Mouse (Mus musculus): ENCODE data around the gene Hnrnph2. TPM values are rescaled to one million over a fixed set of nuclear protein-coding genes. Genes with fewer than 3 reads are reported as not detected.

The Hnrnph2 gene
- polyA plus RNA-seq, 1 experiment from 2014 or later, result 146 TPM

GRCm38 (mm10) chrX:134632710-134633109 is 31.7 kb downstream of the Hnrnph2 start:
- Histone ChIP-seq H3K27me3 (ENCODE audit: control insufficient read depth, insufficient read depth, low read length) (no peaks in the 10 kb centered on the region), H3K4me2 (ENCODE audit: low read depth, low read length) (no peak overlapping the region), H3K4me3 (ENCODE audit: low read length) (no peak overlapping the region), H3K9me3 (replicated peaks; ENCODE audit: control insufficient read depth, low read length) (no peaks in the 10 kb centered on the region), H3K36me3 (ENCODE audit: control insufficient read depth, insufficient read depth) (no peaks in the 10 kb centered on the region), H3K27ac (ENCODE audit: low read length) (no peak overlapping the region), H3K9ac (ENCODE audit: low read length) (no peak overlapping the region), H3K4me1 (ENCODE audit: control insufficient read depth, insufficient read depth, low read length) (no peaks in the 10 kb centered on the region)
- 83% methylated on average over 5 of the region's 5 CpGs for WGBS
- no peak for ATAC-seq (replicated peaks; ENCODE audit: extremely low read depth, insufficient read depth, low FRiP score)

DNA sequence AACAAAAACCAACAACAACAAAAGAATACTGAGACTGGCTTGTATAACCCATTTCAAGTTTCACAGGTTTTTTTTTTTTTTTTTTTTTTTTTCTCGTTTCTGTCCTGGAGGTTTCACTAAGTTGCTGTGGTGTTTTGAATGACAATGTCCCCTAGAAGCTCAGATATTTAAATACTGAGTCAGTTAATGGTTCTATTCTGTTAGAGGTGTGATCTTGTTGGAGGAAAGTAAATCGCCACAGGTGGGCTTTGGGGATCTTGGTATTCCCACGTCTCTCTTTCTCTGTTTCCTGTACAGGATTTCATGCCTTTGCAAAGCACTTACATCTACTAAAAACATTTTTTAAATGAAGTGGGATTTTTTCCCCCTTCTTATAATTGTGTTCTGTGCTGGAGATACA is 34.1 kb downstream of the Hnrnph2 start:
- Histone ChIP-seq H3K9ac (ENCODE audit: low read length) (no peak overlapping the region), H3K4me3 (ENCODE audit: low read length) (no peak overlapping the region), H3K27me3 (ENCODE audit: control insufficient read depth, insufficient read depth, low read length) (no peaks in the 10 kb centered on the region), H3K4me1 (ENCODE audit: control insufficient read depth, insufficient read depth, low read length) (no peaks in the 10 kb centered on the region), H3K4me2 (ENCODE audit: low read depth, low read length) (no peak overlapping the region), H3K36me3 (ENCODE audit: control insufficient read depth, insufficient read depth) (no peaks in the 10 kb centered on the region), H3K27ac (ENCODE audit: low read length) (no peak overlapping the region), H3K9me3 (replicated peaks; ENCODE audit: control insufficient read depth, low read length) (no peaks in the 10 kb centered on the region)
- no peak for ATAC-seq (replicated peaks; ENCODE audit: extremely low read depth, insufficient read depth, low FRiP score)
- WGBS, result 54% methylated on average over 3 of the region's 3 CpGs

GRCm38 (mm10) chrX:134635860-134636259 is 34.9 kb downstream of the Hnrnph2 start:
- Histone ChIP-seq H3K36me3 (ENCODE audit: control insufficient read depth, insufficient read depth) (no peaks in the 10 kb centered on the region), H3K27ac (ENCODE audit: low read length) (no peak overlapping the region), H3K4me1 (ENCODE audit: control insufficient read depth, insufficient read depth, low read length) (no peaks in the 10 kb centered on the region), H3K4me2 (ENCODE audit: low read depth, low read length) (no peak overlapping the region), H3K27me3 (ENCODE audit: control insufficient read depth, insufficient read depth, low read length) (no peaks in the 10 kb centered on the region; the same call in 1 of the 2 replicates), H3K9me3 (replicated peaks; ENCODE audit: control insufficient read depth, low read length) (no peaks in the 10 kb centered on the region), H3K9ac (ENCODE audit: low read length) (no peak overlapping the region), H3K4me3 (ENCODE audit: low read length) (no peak overlapping the region)
- 54% methylated on average over 3 of the region's 3 CpGs for WGBS
- no peak for ATAC-seq (replicated peaks; ENCODE audit: extremely low read depth, insufficient read depth, low FRiP score)

DNA sequence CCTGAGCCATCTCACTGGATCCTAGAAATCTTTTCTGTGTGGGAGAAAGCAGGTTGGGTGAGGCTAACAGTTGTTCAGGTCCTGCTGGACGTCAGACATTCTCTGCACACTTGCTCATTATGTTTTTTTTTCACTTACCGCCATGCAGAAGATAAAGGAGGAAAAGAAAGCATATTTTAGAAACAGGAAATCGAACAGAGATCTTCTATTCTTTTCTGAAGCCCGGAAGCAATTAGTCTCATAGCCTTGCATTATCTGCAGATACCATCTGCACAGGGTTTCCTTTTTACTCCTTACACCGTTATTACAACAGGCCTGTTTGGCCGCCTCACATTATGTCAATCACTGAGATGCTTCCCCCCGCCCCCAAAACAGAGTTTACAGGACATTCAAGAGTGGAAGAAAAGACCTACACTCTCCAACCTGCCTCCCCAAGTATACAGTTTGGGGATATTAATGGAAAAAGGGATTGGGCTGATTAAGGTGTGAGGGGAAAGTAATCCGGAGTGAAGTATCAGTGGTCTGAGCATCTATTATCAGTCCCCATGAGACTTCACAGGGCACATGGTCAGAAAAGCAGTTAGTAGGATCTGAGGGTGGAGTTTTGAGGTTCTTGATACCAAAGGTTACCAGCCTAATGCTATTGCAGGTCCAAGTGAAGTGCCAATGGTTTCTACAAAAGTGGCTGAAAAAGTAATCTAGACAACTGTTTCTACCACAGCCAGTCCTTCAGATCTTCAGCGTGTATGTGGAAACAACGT is 40.2 kb downstream of the Hnrnph2 start:
- Histone ChIP-seq H3K4me1 (ENCODE audit: control insufficient read depth, insufficient read depth, low read length) (no peaks in the 10 kb centered on the region), H3K4me3 (ENCODE audit: low read length) (no peak overlapping the region), H3K27ac (ENCODE audit: low read length) (no peak overlapping the region; the same call in 1 of the 2 replicates), H3K4me2 (ENCODE audit: low read depth, low read length) (no peak overlapping the region), H3K9me3 (replicated peaks; ENCODE audit: control insufficient read depth, low read length) (no peaks in the 10 kb centered on the region), H3K27me3 (ENCODE audit: control insufficient read depth, insufficient read depth, low read length) (no peaks in the 10 kb centered on the region; the same call in 1 of the 2 replicates), H3K36me3 (ENCODE audit: control insufficient read depth, insufficient read depth) (no peaks in the 10 kb centered on the region), H3K9ac (ENCODE audit: low read length) (no peak overlapping the region)
- 53% methylated on average over 10 of the region's 10 CpGs for WGBS
- ATAC-seq (replicated peaks; ENCODE audit: extremely low read depth, insufficient read depth, low FRiP score), result no peak

DNA sequence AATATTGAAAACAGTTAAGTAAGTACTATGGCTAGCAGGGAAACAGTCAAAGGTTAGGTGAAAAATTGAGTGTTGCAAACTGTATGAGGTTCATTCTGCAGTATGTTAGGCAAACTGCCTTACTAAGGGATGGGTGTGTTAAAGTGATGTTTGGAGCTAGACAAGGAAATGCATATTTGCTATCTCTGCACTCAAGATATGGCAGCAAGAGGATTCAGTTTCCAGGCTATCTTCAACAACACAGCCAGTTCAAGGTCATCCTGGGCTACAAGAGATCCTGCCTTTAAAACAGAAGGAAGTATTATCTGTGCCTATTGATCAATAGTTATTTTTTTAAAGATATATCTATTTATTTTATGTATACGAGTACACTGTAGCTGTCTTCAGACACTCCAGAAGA is 45.4 kb downstream of the Hnrnph2 start:
- 85% methylated on average over 1 of the region's 1 CpGs for WGBS
- no peak overlapping the region for H3K4me3 ChIP-seq (ENCODE audit: low read length)
- H3K4me1 ChIP-seq (ENCODE audit: control insufficient read depth, insufficient read depth, low read length), result no peaks in the 10 kb centered on the region
- no peak overlapping the region for H3K9ac ChIP-seq (ENCODE audit: low read length)
- no peaks in the 10 kb centered on the region for H3K9me3 ChIP-seq (replicated peaks; ENCODE audit: control insufficient read depth, low read length)
- no peaks in the 10 kb centered on the region for H3K27me3 ChIP-seq (ENCODE audit: control insufficient read depth, insufficient read depth, low read length)
- H3K27ac ChIP-seq (ENCODE audit: low read length), result no peak overlapping the region
- H3K4me2 ChIP-seq (ENCODE audit: low read depth, low read length), result no peak overlapping the region
- ATAC-seq (replicated peaks; ENCODE audit: extremely low read depth, insufficient read depth, low FRiP score), result no peak
- no peaks in the 10 kb centered on the region for H3K36me3 ChIP-seq (ENCODE audit: control insufficient read depth, insufficient read depth)

GRCm38 (mm10) chrX:134647421-134647820 is 46.4 kb downstream of the Hnrnph2 start:
- Histone ChIP-seq H3K36me3 (ENCODE audit: control insufficient read depth, insufficient read depth) (no peaks in the 10 kb centered on the region), H3K9me3 (replicated peaks; ENCODE audit: control insufficient read depth, low read length) (no peaks in the 10 kb centered on the region), H3K4me2 (ENCODE audit: low read depth, low read length) (no peak overlapping the region), H3K27ac (ENCODE audit: low read length) (peak overlapping the region; percentile 42; the same call in 1 of the 2 replicates), H3K4me3 (ENCODE audit: low read length) (no peak overlapping the region), H3K27me3 (ENCODE audit: control insufficient read depth, insufficient read depth, low read length) (no peaks in the 10 kb centered on the region), H3K9ac (ENCODE audit: low read length) (no peak overlapping the region), H3K4me1 (ENCODE audit: control insufficient read depth, insufficient read depth, low read length) (no peaks in the 10 kb centered on the region)
- 64% methylated on average over 8 of the region's 8 CpGs for WGBS
- 0 out of 2 replicates have a peak, but pooled peaks have one; percentile 37 for ATAC-seq (replicated peaks; ENCODE audit: extremely low read depth, insufficient read depth, low FRiP score)

DNA sequence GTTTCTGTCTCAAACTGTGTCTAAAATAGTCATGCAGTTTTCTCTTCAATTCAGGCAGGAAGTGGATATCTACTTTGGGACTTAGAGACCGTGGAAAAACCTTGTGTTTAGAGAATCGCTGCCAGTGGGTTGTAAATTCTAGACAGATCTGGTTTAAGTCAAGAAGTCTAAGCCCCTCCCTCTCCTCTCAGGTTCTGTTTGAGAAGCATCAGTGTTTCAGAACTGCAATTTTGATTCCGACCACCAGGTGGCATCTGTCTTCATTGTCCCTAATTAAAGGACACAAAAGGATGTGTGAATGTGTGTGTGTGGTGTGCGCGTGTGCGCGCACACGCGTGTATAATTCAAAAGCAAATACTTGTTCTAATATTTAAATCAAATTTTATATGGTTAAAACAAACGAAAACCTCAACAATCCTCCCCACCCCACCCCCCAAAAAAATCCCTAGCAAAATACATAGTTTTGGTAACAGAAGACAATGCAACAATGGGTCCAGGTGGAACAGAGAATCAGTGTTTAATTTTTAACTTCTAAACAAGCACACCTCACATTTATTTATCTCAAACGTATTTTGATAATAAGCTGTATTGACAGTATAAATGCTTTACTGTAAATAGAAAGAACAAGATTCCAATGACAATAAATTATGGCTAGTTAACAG is 47.2 kb downstream of the Hnrnph2 start:
- no peak overlapping the region for H3K4me2 ChIP-seq (ENCODE audit: low read depth, low read length)

GRCm38 (mm10) chrX:134652061-134652460 is 51.1 kb downstream of the Hnrnph2 start:
- H3K27ac ChIP-seq (ENCODE audit: low read length), result no peak overlapping the region
- H3K4me1 ChIP-seq (ENCODE audit: control insufficient read depth, insufficient read depth, low read length), result no peaks in the 10 kb centered on the region
- no peak overlapping the region for H3K4me3 ChIP-seq (ENCODE audit: low read length)
- H3K9ac ChIP-seq (ENCODE audit: low read length), result no peak overlapping the region
- no peaks in the 10 kb centered on the region for H3K36me3 ChIP-seq (ENCODE audit: control insufficient read depth, insufficient read depth)
- 40% methylated on average over 1 of the region's 1 CpGs for WGBS
- no peaks in the 10 kb centered on the region for H3K27me3 ChIP-seq (ENCODE audit: control insufficient read depth, insufficient read depth, low read length)
- H3K9me3 ChIP-seq (replicated peaks; ENCODE audit: control insufficient read depth, low read length), result no peaks in the 10 kb centered on the region
- H3K4me2 ChIP-seq (ENCODE audit: low read depth, low read length), result no peak overlapping the region
- no peak for ATAC-seq (replicated peaks; ENCODE audit: extremely low read depth, insufficient read depth, low FRiP score)

More for the DNA sequence above, 47.2 kb downstream of the Hnrnph2 start:
- H3K9me3 ChIP-seq (replicated peaks; ENCODE audit: control insufficient read depth, low read length), result no peaks in the 10 kb centered on the region
- H3K27ac ChIP-seq (ENCODE audit: low read length), result no peak overlapping the region
- no peaks in the 10 kb centered on the region for H3K27me3 ChIP-seq (ENCODE audit: control insufficient read depth, insufficient read depth, low read length)
- WGBS, result 13% methylated on average over 11 of the region's 11 CpGs
- no peak overlapping the region for H3K4me3 ChIP-seq (ENCODE audit: low read length)
- no peak for ATAC-seq (replicated peaks; ENCODE audit: extremely low read depth, insufficient read depth, low FRiP score)
- no peaks in the 10 kb centered on the region for H3K36me3 ChIP-seq (ENCODE audit: control insufficient read depth, insufficient read depth)
- H3K4me1 ChIP-seq (ENCODE audit: control insufficient read depth, insufficient read depth, low read length), result no peaks in the 10 kb centered on the region
- H3K9ac ChIP-seq (ENCODE audit: low read length), result no peak overlapping the region
